Mouse (Mus musculus): ENCODE results near the gene Usp19. TPM values are rescaled to one million over a fixed set of nuclear protein-coding genes. Genes with fewer than 3 reads are reported as not detected.

Usp19 gene
- polyA plus RNA-seq, 1 experiment from 2014 or later: 75.9 TPM

GRCm38 (mm10) chr9:108455747-108456571, 34.4 kb upstream of the Usp19 start:
- H3K4me3 ChIP-seq: no peak overlapping the region
- no peak overlapping the region for H3K27ac ChIP-seq
- H3K27me3 ChIP-seq: no peaks in the 10 kb centered on the region
- H3K9ac ChIP-seq: no peak overlapping the region
- H3K36me3 ChIP-seq: no peaks in the 10 kb centered on the region
- H3K9me3 ChIP-seq: no peaks in the 10 kb centered on the region
- no peak for ATAC-seq (ENCODE audit: low FRiP score, low read depth)
- peaks cover 23% of the 10 kb centered on the region for H3K4me1 ChIP-seq
- 78% methylated on average over 12 of the region's 12 CpGs for WGBS
- no peak overlapping the region for H3K4me2 ChIP-seq (replicated peaks)

DNA sequence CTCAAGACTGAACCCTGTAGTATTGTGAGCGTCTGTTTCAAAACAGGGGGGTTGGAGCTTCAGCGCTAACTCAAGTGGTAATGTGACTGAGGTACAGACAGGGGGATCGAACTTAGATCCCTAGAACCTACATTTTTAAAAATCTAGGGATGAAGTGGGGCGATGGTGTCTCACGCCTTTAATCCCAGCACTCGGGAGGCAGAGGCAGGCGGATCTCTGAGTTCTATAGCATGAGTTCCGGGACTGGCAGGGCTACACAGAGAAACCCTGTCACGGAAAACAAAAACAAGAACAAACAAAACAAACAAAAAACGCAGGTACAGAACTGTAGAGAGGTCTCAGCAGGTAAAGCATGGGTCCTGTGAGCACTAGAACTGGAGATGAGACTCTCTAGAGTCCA, 33.4 kb upstream of the Usp19 start:
- H3K36me3 ChIP-seq: no peaks in the 10 kb centered on the region
- no peaks in the 10 kb centered on the region for H3K9me3 ChIP-seq
- no peak overlapping the region for H3K4me3 ChIP-seq
- H3K9ac ChIP-seq: no peak overlapping the region
- H3K27me3 ChIP-seq: no peaks in the 10 kb centered on the region
- ATAC-seq (ENCODE audit: low FRiP score, low read depth): no peak
- no peak overlapping the region for H3K27ac ChIP-seq
- H3K4me2 ChIP-seq (replicated peaks): no peak overlapping the region
- peaks cover 22% of the 10 kb centered on the region for H3K4me1 ChIP-seq
- 86% methylated on average over 10 of the region's 10 CpGs for WGBS

GRCm38 (mm10) chr9:108459939-108460318, 30.5 kb upstream of the Usp19 start:
- H3K4me1 ChIP-seq: peaks cover 11% of the 10 kb centered on the region
- H3K4me2 ChIP-seq (replicated peaks): peak overlapping the region; percentile 93
- no peak overlapping the region for H3K9ac ChIP-seq
- 96% methylated on average over 1 of the region's 1 CpGs for WGBS
- H3K27ac ChIP-seq: no peak overlapping the region
- no peaks in the 10 kb centered on the region for H3K27me3 ChIP-seq
- no peak for ATAC-seq (ENCODE audit: low FRiP score, low read depth)
- no peaks in the 10 kb centered on the region for H3K9me3 ChIP-seq
- peak overlapping the region; percentile 88 for H3K4me3 ChIP-seq
- peaks cover 25% of the 10 kb centered on the region for H3K36me3 ChIP-seq

DNA sequence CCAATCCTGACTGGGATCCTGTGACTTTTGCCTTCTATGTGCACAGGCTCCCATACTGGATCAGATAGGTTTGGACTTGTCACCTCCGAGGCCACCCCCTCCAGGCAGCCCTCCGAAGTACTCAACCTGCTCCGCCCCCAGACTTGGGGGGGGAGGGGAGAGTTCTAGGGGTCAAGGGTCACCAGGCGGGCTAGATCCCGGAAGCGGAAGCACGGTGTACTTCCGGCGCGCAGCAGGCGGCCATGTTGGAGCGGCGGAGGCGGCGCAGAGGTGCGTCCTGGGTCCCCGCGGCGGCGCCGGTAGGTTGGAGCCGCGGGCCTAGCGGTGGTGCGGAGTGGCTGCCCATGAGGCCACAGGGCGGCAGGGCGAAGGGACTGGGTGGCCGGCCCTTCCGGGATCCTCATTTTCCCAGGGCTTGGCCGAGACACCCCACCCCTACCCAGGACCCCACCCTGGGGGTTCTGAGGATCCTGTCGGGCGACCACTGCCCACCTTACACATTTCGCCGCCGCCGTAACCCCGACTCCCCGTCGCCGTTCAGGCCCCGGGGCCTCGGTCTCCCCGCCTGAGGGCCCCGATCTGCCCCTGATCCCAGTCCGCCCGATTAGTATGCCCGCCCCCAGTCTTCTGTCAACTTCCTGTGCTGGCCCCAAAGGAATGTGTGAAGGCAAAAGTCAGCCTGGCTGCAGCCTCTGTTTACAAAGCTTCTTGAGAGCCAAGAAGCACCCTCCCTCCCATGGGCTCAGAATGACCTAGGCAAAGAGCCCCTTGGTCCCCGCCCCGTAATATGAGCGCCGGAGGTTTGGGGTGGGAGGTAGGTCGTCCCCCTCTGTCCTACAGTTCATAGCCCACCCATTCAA, 29.9 kb upstream of the Usp19 start, which contains the start of gene Ccdc71:
Gene Ccdc71, plus strand, starts transcription at position 209 of the 860 bp plus-strand sequence.
- peak; percentile 79 for ATAC-seq (ENCODE audit: low FRiP score, low read depth)
- peaks cover 11% of the 10 kb centered on the region for H3K4me1 ChIP-seq
- WGBS: under 1% methylated on average over 52 of the region's 52 CpGs
- H3K36me3 ChIP-seq: peaks cover 31% of the 10 kb centered on the region
- peak within 1 kb of the TSS; percentile 68 for H3K27ac ChIP-seq
- H3K9ac ChIP-seq: peak within 1 kb of the TSS; percentile 89
- H3K9me3 ChIP-seq: no peaks in the 10 kb centered on the region
- no peaks in the 10 kb centered on the region for H3K27me3 ChIP-seq
- H3K4me2 ChIP-seq (replicated peaks): peak within 1 kb of the TSS; percentile 93
- peak within 1 kb of the TSS; percentile 88 for H3K4me3 ChIP-seq

- H3K4me3 ChIP-seq: peak within 1 kb of the TSS; percentile 88
- peak within 1 kb of the TSS; percentile 89 for H3K9ac ChIP-seq
- 24% methylated on average over 11 of the region's 11 CpGs for WGBS
- peak within 1 kb of the TSS; percentile 68 for H3K27ac ChIP-seq
- ATAC-seq (ENCODE audit: low FRiP score, low read depth): 0 out of 2 replicates have a peak, but pooled peaks have one; percentile 12
- H3K4me1 ChIP-seq: peaks cover 11% of the 10 kb centered on the region
- no peaks in the 10 kb centered on the region for H3K9me3 ChIP-seq
- no peaks in the 10 kb centered on the region for H3K27me3 ChIP-seq
- H3K4me2 ChIP-seq (replicated peaks): peak within 1 kb of the TSS; percentile 93
- peaks cover 38% of the 10 kb centered on the region for H3K36me3 ChIP-seq
Measured at GRCm38 (mm10) chr9:108461181-108461631, 29.2 kb upstream of the Usp19 start, which contains the start of gene Klhdc8b. Klhdc8b (minus strand) TSS chr9:108461581.

GRCm38 (mm10) chr9:108461675-108462074, 28.7 kb upstream of the Usp19 start:
- WGBS: 88% methylated on average over 5 of the region's 5 CpGs
- H3K4me1 ChIP-seq: peaks cover 11% of the 10 kb centered on the region
- H3K4me2 ChIP-seq (replicated peaks): peak overlapping the region; percentile 93
- H3K9me3 ChIP-seq: no peaks in the 10 kb centered on the region
- peaks cover 42% of the 10 kb centered on the region for H3K36me3 ChIP-seq
- peak overlapping the region; percentile 89; the same call in 1 of the 2 replicates for H3K9ac ChIP-seq
- no peak overlapping the region for H3K27ac ChIP-seq
- H3K4me3 ChIP-seq: peak overlapping the region; percentile 88
- ATAC-seq (ENCODE audit: low FRiP score, low read depth): no peak
- H3K27me3 ChIP-seq: no peaks in the 10 kb centered on the region

DNA sequence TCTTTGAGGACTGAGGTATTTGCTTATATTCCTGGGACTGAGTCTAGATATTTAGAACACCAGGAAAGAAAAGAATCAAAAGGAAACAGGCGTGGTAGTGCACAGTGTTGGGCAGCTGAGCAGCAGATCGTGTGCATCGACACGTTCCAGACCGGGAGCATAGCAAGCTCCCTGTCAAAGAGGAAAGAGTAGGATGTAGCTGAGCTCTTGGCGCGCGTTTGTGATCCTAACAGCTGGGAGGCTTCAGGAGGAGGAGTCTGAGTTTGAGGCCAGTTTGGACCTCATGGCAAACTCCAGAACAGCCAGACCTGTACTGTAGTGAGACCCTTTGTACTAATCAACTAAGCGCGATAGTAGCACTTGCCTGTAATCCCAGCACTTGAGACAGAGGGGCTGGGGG, 28.2 kb upstream of the Usp19 start:
- H3K27ac ChIP-seq: no peak overlapping the region
- WGBS: 87% methylated on average over 10 of the region's 10 CpGs
- H3K4me2 ChIP-seq (replicated peaks): no peak overlapping the region
- H3K9me3 ChIP-seq: no peaks in the 10 kb centered on the region
- H3K36me3 ChIP-seq: peaks cover 48% of the 10 kb centered on the region
- H3K4me3 ChIP-seq: no peak overlapping the region
- ATAC-seq (ENCODE audit: low FRiP score, low read depth): no peak
- H3K4me1 ChIP-seq: peaks cover 11% of the 10 kb centered on the region
- no peak overlapping the region; the same call in 1 of the 2 replicates for H3K9ac ChIP-seq
- H3K27me3 ChIP-seq: no peaks in the 10 kb centered on the region

DNA sequence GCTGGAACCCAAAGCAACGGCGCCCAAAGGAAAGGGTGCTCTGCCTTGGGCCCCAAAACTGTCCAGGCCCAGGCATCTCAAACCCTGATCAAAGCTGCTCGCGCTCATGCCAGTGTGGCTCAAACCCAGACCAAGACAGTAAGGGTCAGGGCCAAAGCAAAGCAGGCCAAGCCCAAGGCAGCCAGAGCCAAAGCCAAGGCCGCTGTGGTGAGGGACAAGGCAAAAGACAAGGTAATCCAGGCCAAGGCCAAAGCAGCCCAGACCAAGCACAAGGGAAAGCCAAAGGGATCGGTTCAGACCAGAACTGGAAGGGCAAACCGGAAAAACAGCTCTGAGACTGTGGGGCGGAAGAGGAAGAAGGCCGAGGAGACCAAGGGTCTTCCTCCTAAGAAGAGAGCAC, 26.7 kb upstream of the Usp19 start:
- ATAC-seq (ENCODE audit: low FRiP score, low read depth): no peak

DNA sequence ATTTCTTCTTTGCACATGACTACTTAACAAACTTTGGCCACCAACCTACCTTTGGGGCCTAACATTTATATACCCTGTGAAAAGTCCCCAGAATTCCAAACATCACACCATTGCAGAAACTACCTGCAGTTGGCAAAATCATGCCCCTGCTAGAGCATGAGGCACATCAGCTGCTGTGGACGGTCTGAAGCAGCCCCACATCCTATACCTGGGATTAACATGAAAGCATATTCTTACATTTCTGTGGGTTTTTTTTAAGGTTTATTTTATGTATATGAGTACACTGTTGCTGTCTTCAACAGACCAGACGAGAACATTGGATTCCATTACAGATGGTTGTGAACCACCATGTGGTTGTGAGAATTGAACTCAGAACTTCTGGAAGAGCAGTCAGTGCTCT, 24.2 kb upstream of the Usp19 start:
- Histone ChIP-seq H3K36me3 (peaks cover 55% of the 10 kb centered on the region), H3K4me1 (peaks cover 10% of the 10 kb centered on the region), H3K27me3 (no peaks in the 10 kb centered on the region), H3K9me3 (0 out of 2 replicates have a peak, but pooled peaks cover 5% of the 10 kb centered on the region), H3K27ac (no peak overlapping the region), H3K9ac (no peak overlapping the region), H3K4me2 (replicated peaks) (no peak overlapping the region), H3K4me3 (no peak overlapping the region)
- no peak for ATAC-seq (ENCODE audit: low FRiP score, low read depth)
- 89% methylated on average over 2 of the region's 2 CpGs for WGBS

More for the DNA sequence above, 26.7 kb upstream of the Usp19 start:
- Histone ChIP-seq H3K4me3 (no peak overlapping the region), H3K9ac (no peak overlapping the region), H3K4me1 (peaks cover 11% of the 10 kb centered on the region), H3K9me3 (0 out of 2 replicates have a peak, but pooled peaks cover 5% of the 10 kb centered on the region), H3K27ac (no peak overlapping the region), H3K4me2 (replicated peaks) (no peak overlapping the region), H3K27me3 (no peaks in the 10 kb centered on the region), H3K36me3 (peaks cover 55% of the 10 kb centered on the region)
- WGBS: 96% methylated on average over 9 of the region's 9 CpGs

DNA sequence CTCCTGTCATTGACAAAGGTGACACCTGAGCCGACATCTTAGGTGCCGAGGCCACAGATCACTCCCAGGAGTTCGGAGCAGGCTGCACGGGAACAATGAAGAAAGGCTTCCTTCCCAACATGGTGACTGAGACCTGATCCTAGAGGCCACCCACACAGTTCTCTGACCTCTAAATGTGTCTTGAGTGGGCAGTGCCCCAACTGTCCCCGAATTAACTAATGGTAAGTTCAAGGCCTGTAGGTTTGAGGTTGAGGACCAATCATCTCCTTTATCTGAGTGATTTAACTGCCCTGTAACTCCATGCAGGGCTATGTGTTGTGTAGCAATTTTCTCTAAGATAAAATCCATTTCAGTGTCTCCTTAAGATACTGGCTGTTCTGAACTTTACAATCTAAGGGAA, 21.0 kb upstream of the Usp19 start:
- WGBS: 68% methylated on average over 5 of the region's 5 CpGs
- H3K27me3 ChIP-seq: no peaks in the 10 kb centered on the region

GRCm38 (mm10) chr9:108469845-108470244, 20.6 kb upstream of the Usp19 start:
- Histone ChIP-seq H3K27ac (no peak overlapping the region), H3K27me3 (no peaks in the 10 kb centered on the region), H3K4me3 (no peak overlapping the region), H3K9me3 (0 out of 2 replicates have a peak, but pooled peaks cover 5% of the 10 kb centered on the region), H3K4me2 (replicated peaks) (no peak overlapping the region), H3K9ac (no peak overlapping the region), H3K36me3 (peaks cover 31% of the 10 kb centered on the region), H3K4me1 (no peaks in the 10 kb centered on the region)
- ATAC-seq (ENCODE audit: low FRiP score, low read depth): no peak
- 76% methylated on average over 4 of the region's 4 CpGs for WGBS

More for the DNA sequence above, 21.0 kb upstream of the Usp19 start:
- Histone ChIP-seq H3K36me3 (peaks cover 35% of the 10 kb centered on the region), H3K9ac (no peak overlapping the region), H3K4me1 (no peaks in the 10 kb centered on the region), H3K4me2 (replicated peaks) (no peak overlapping the region), H3K9me3 (0 out of 2 replicates have a peak, but pooled peaks cover 5% of the 10 kb centered on the region), H3K4me3 (no peak overlapping the region), H3K27ac (no peak overlapping the region)
- no peak for ATAC-seq (ENCODE audit: low FRiP score, low read depth)

DNA sequence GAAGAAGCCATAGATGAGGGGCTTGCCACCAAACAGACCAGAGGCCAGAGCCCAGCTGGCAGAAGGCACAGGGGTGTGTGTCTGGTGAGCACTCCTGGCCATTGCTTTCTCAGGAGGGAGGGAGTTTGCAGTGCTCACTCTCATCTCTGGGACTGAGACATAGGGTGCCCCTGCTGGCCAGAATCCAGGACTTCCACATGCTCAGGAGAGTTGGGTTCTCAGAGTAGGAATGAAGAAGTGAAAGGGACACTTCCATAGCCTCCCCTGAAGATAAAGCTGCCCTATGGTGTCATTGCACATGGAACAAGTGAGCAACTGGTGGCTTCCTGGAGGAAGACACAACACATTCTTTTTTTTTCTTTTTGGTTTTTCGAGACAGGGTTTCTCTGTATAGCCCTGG, 15.9 kb upstream of the Usp19 start:
- no peak overlapping the region for H3K4me3 ChIP-seq
- no peaks in the 10 kb centered on the region for H3K27me3 ChIP-seq
- H3K9ac ChIP-seq: no peak overlapping the region
- no peak overlapping the region for H3K4me2 ChIP-seq (replicated peaks)
- 43% methylated on average over 1 of the region's 1 CpGs for WGBS
- no peaks in the 10 kb centered on the region for H3K9me3 ChIP-seq
- no peak overlapping the region for H3K27ac ChIP-seq
- peaks cover 7% of the 10 kb centered on the region for H3K4me1 ChIP-seq
- H3K36me3 ChIP-seq: no peaks in the 10 kb centered on the region
- ATAC-seq (ENCODE audit: low FRiP score, low read depth): no peak

All from limb, embryonic 13.5 days (tissue).